Mouse (Mus musculus) myocyte (in vitro differentiated cells): ENCODE results near the gene Mpzl2.

Source experiments
- E2F4 ChIP-seq: IDR thresholded peaks from one replicate; pipeline ENCODE4 v1.6.1; 2011; ENCODE audit warnings: mild to moderate bottlenecking, control low read depth, moderate library complexity; ENCODE audit not compliant: insufficient read depth
- POLR2A ChIP-seq: IDR thresholded peaks from one replicate; pipeline ENCODE4 v1.6.1; 2011; ENCODE audit warnings: low read depth, mild to moderate bottlenecking, control low read depth, moderate library complexity; ENCODE audit not compliant: insufficient read length

DNA sequence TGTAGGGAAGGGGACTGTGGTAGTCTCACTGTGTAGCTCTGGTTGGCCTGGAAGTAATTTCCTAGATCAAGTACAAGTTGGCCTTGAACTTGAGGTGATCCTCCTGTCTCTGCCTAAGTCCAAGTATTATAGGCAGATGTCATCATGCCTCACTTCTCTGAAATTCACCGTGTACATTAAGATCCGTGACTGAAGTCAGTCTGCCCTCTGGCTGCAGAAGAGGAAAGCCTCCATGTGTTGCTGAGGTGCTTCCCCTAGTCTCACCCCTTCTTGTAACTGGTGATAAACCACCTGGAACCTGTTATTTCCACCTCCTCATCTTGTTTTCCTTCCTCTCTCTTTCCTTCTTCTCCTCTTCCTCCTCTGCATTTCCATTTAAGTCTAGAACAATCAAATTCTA is 24.7 kb upstream of the Mpzl2 start:
- no peak for TF ChIP-seq POLR2A
- TF ChIP-seq E2F4 = no peak
